Mouse (Mus musculus): Measurements from ENCODE around the gene Hba-a2. TPM values are rescaled to one million over a fixed set of nuclear protein-coding genes. Genes with fewer than 3 reads are reported as not detected.
"Not testable (repeated sequence)": the region's sequence is repeated elsewhere in the genome, so short reads cannot be mapped to it uniquely, and the experiment has no call there.

Hba-a2 gene
- polyA plus RNA-seq, 1 experiment, result 6,821 TPM

GRCm38 (mm10) chr11:32267188-32267884 lies 29.0 kb upstream of the Hba-a2 start, which contains the start of gene Nprl3:
TSS of gene Nprl3 (minus strand) at chr11:32267707.
- TF ChIP-seq CTCF (IDR thresholded peaks at IDR 0.05; ENCODE audit: borderline replicate concordance, extremely low read depth, insufficient read depth, insufficient read length) (no peak), POLR2A (IDR thresholded peaks at IDR 0.05; ENCODE audit: borderline replicate concordance, extremely low read depth, insufficient read depth, insufficient read length, poor library complexity, severe bottlenecking) (peak; percentile 94)
- peak; percentile 98 for DNase-seq (ENCODE audit: low read depth)

DNA sequence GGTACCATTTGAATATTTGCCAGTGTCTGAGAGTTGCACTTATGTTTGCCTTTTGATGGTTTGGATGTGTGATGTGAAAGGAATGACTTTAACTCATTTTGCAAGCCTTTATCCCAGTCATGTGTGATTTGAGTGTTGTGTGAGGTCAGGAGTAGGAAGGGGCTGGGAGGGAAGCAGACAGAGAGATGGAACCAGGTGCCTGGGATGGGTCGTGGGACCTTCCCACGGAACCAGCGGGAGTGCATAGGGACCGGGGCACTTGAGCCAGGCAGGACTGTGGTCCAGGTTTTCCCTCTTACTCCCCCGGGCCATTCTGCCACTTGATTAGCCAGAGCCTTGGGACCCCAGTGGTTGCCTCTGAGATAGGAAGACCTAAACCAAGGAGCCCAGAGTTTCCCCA lies 28.3 kb upstream of the Hba-a2 start:
- TF ChIP-seq POLR2A (IDR thresholded peaks at IDR 0.05; ENCODE audit: borderline replicate concordance, extremely low read depth, insufficient read depth, insufficient read length, poor library complexity, severe bottlenecking), result no peak
- peak; percentile 11 for DNase-seq (ENCODE audit: low read depth)

DNA sequence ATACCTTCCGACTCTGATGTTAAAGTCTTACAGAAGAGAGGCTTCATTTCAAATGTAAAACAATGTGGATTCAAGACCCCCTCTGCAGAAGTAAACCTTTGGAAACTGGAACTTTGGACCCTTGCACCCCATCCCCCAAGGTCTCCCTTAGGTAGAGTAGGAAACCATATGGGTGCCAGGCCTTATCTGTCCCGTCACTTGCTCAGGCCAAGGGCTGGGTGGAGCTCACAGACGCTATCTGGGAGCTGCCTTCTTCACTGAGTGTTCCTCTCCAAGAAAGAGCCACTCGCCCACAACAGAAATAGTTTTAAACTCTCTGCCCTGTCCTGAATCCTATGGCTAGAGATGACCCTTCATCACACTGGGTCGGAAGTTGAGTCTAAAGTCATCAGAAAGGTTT lies 27.3 kb upstream of the Hba-a2 start:
- TF ChIP-seq CTCF (IDR thresholded peaks at IDR 0.05; ENCODE audit: borderline replicate concordance, extremely low read depth, insufficient read depth, insufficient read length), result no peak
- no peak for TF ChIP-seq POLR2A (IDR thresholded peaks at IDR 0.05; ENCODE audit: borderline replicate concordance, extremely low read depth, insufficient read depth, insufficient read length, poor library complexity, severe bottlenecking)
- no peak for DNase-seq (ENCODE audit: low read depth)

DNA sequence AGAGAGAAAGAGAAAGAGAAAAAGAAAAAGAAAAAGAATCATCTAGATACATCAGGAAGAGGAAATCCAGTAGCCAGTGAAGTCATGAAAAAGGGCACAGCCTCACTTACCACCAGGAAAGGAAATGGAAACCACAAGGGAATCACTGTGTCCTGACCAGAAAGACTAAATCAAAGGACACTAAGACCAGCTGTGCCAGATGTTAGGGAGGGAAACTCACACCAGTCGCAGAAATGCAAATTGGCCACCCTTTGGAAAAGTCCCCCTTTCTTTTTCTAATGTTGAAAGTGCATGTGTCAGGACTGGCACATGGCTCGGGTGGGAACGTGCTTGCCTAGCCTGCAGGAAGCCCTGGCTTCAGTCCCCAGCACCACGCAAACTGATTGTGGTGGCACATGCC lies 25.1 kb upstream of the Hba-a2 start:
- TF ChIP-seq CTCF (IDR thresholded peaks at IDR 0.05; ENCODE audit: borderline replicate concordance, extremely low read depth, insufficient read depth, insufficient read length), result no peak
- no peak for TF ChIP-seq POLR2A (IDR thresholded peaks at IDR 0.05; ENCODE audit: borderline replicate concordance, extremely low read depth, insufficient read depth, insufficient read length, poor library complexity, severe bottlenecking)

GRCm38 (mm10) chr11:32276347-32276746 lies 19.9 kb upstream of the Hba-a2 start, which contains the start of gene Hba-x:
TSS of gene Hba-x (plus strand) at chr11:32276400.
- no peak for DNase-seq (ENCODE audit: low read depth)
- TF ChIP-seq CTCF (IDR thresholded peaks at IDR 0.05; ENCODE audit: borderline replicate concordance, extremely low read depth, insufficient read depth, insufficient read length), result no peak
- TF ChIP-seq POLR2A (IDR thresholded peaks at IDR 0.05; ENCODE audit: borderline replicate concordance, extremely low read depth, insufficient read depth, insufficient read length, poor library complexity, severe bottlenecking), result no peak

More for the DNA sequence above, 25.1 kb upstream of the Hba-a2 start:
- DNase-seq (ENCODE audit: low read depth), result no peak

DNA sequence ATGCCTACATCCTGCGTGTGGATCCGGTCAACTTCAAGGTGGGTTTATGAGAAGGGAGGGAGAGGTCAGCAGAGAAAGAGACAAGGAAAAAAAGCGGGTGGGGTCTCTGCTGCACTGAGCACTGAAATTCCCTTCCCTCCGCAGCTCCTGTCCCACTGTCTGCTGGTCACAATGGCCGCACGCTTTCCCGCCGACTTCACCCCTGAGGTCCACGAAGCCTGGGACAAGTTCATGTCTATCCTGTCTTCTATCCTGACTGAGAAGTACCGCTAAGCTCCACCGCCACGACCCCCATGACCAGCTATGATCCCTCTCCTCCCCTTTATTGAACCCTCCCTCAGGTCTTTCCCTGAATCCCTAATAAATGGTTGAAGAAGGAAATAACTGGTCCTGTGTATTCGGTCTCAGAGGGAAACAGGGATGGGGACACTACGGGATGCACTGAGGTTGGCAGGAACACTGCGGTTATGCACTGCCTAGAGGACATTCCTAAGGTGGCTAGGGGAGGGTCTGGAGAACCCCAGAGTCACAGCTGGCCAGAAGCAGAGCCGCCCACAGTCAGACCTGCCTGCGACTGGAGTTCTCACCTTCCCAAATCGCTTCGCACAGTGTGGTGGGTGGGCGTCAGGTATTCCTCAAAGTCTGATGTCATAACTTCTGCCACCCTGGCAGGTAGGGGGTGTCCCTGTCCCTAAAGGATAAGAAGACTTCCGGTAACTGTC lies 18.4 kb upstream of the Hba-a2 start:
- TF ChIP-seq CTCF (IDR thresholded peaks at IDR 0.05; ENCODE audit: borderline replicate concordance, extremely low read depth, insufficient read depth, insufficient read length), result no peak
- TF ChIP-seq POLR2A (IDR thresholded peaks at IDR 0.05; ENCODE audit: borderline replicate concordance, extremely low read depth, insufficient read depth, insufficient read length, poor library complexity, severe bottlenecking), result no peak
- DNase-seq (ENCODE audit: low read depth), result no peak

DNA sequence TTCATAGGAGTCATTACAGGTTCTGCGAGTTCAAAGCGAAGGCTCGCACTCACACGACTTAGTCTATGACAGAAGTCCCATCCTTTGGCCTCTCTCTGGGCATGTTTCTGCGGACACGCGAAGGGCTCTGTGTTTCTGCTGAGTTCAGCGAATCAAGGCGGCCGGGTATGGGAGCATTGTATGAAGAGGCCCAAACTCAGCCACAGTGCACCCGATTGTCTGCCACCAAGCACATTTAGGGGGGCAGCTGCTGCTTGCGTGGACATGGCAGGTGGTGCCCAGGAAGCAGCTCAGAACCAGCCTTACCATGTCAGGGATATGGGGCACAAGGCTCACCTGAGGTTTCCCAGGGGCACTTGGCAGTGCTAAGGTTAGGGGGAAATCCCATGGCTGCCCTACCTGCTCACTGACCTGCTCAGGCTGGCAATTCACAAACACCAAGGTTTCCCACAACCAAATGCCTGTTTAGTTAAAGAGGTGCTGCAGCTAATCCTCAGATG lies 17.8 kb upstream of the Hba-a2 start:
- DNase-seq (ENCODE audit: low read depth), result no peak
- no peak for TF ChIP-seq POLR2A (IDR thresholded peaks at IDR 0.05; ENCODE audit: borderline replicate concordance, extremely low read depth, insufficient read depth, insufficient read length, poor library complexity, severe bottlenecking)
- no peak for TF ChIP-seq CTCF (IDR thresholded peaks at IDR 0.05; ENCODE audit: borderline replicate concordance, extremely low read depth, insufficient read depth, insufficient read length)

DNA sequence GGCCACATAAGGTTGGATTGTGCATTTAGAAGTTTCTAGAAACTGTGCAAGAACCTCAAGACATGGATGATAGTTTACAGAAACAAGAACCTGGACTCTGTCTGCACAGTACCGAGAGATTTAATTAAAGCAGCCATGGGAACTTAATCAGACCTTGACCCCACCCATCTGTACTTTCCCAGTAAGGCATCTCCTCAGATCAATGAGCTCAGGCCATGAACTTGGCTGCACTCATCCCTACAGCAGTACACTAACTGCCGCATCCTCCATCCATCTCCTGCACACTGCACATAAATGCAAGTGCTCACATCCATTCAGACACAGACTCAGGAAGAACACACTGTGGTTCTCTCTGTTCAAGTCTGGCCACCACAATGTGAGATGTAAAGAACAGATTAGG lies 15.6 kb upstream of the Hba-a2 start:
- TF ChIP-seq CTCF (IDR thresholded peaks at IDR 0.05; ENCODE audit: borderline replicate concordance, extremely low read depth, insufficient read depth, insufficient read length) (no peak), POLR2A (IDR thresholded peaks at IDR 0.05; ENCODE audit: borderline replicate concordance, extremely low read depth, insufficient read depth, insufficient read length, poor library complexity, severe bottlenecking) (no peak)
- DNase-seq (ENCODE audit: low read depth), result no peak

DNA sequence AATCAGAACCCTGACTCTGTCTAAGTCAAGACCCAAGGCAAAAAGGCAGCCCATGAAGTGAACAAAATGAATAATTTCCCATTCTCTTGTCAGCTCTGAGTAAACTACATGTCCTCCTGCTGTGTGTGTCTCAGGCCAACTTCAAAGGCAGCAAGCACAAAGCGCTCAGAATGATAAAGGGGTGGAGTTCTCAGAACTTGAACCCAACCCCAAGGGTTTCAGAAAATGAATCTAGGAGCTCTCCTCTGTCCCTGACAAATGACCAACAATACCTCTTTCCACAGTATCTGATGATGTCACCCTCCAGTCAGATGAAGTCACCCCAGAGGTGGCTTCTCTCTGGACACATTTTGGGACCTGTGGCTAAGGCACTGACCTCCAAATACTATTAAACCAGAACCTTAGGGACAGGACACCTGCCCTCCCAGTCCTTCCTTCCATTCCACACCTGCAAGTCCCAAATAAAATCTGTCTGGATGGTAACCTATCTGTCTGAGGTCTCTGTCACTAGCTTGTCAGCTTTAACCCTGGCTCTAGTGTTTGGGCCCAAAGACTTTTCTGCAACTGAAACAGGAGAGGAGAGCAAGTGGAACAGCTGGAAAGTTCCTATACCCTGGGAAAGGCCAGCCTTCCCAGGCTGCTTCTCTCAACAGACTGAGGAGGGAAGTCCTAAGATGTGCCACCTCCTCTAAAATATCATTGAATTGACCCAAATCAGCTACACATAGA lies 14.7 kb upstream of the Hba-a2 start:
- DNase-seq (ENCODE audit: low read depth), result no peak
- no peak for TF ChIP-seq CTCF (IDR thresholded peaks at IDR 0.05; ENCODE audit: borderline replicate concordance, extremely low read depth, insufficient read depth, insufficient read length)
- TF ChIP-seq POLR2A (IDR thresholded peaks at IDR 0.05; ENCODE audit: borderline replicate concordance, extremely low read depth, insufficient read depth, insufficient read length, poor library complexity, severe bottlenecking), result no peak

GRCm38 (mm10) chr11:32283091-32283777 lies 13.1 kb upstream of the Hba-a2 start, which contains the start of gene Hba-a1:
TSS of gene Hba-a1 (plus strand) at chr11:32283511.
- not testable (repeated sequence) for DNase-seq (ENCODE audit: low read depth)

DNA sequence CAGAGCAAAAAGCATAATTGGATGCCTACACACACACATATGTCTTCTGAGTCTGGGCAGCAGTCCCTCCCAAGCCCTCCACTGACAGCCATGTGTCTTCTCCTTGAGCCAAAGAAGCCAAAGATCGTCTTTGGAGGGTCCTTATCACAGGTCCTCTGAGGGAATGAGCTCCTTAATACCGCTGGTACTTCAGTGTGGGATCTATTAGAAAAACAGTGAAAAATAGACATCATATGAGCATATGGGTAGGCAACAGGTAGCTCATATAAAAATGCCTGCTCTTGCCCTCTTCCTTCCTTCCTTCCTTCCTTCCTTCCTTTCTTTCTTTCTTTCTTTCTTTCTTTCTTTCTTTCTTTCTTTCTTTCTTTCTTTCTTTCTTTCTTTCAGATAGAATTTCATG lies 11.7 kb upstream of the Hba-a2 start:
- DNase-seq (ENCODE audit: low read depth), result not testable (repeated sequence)

Data from brain, embryonic 14.5 days (tissue).